ENCODE assay signal across 27 mouse cellular contexts in genomic region chr1:37734841-37735240, GRCm38 (mm10). TPM values are rescaled to one million over a fixed set of nuclear protein-coding genes. Genes with fewer than 3 reads are reported as not detected.
A peak's percentile ranks its signal among the peaks of the same experiment; 100 is the strongest.
DNase-seq lines count a peak whose midpoint lies in the region; ATAC-seq lines count a peak whose summit lies in the region.
"Had no signal": no experiment of that assay in that cellular context is flagged by ENCODE, and none has a peak within 500 bp of the region (broad histone marks: within the 10 kb centered on the region; RNA-seq: fewer than 3 reads in every experiment).

No protein-coding gene starts in this region.

- intact Hi-C loops in heart, postnatal 10 days (cut with DNase I), result no loop called here

- ATAC-seq in megakaryocyte, adult 5-6 weeks (ENCODE audit: poor library complexity, severe bottlenecking), result peak; percentile 91
- ATAC-seq in monocyte, adult 5-6 weeks (replicated peaks; ENCODE audit: insufficient number of reproducible peaks, low FRiP score, low TSS enrichment, poor library complexity, severe bottlenecking), result 0 out of 2 replicates have a peak, but pooled peaks have one; percentile 40
- no peak for ATAC-seq in hindbrain, embryonic 14.5 days (ENCODE audit: low FRiP score)
- ATAC-seq: activated CD4-positive, CD25-positive, alpha-beta regulatory T cell, adult 4 months; CD4-positive, CD25-positive, alpha-beta regulatory T cell, adult 4 months; forebrain, embryonic 14.5 days; forebrain, embryonic 16.5 days; Patski had no signal

- peak; percentile 54 for DNase-seq in heart, adult 11 months
- no peak for DNase-seq in heart, postnatal 10 days
- DNase-seq in hindbrain, embryonic 14.5 days (ENCODE audit: low spot score), result no peak
- DNase-seq in frontal cortex, adult 2 months (ENCODE audit: extremely low spot score in 1 of 2, low spot score in 1 of 2), result no peak
- DNase-seq: adrenal gland, adult 8-10 months; adrenal gland, postnatal 14 days; adrenal gland, postnatal 36 days; B cell, adult 2 months; cerebellum, adult 11-12 months; cerebellum, adult 2 months; cerebellum, adult 9-10 months; cerebellum, postnatal 10 days; cerebellum, postnatal 25 days; embryo, embryonic 11 days had no signal

- no peaks in the 10 kb centered on the region for H3K36me3 ChIP-seq in hindbrain, embryonic 14.5 days (replicated peaks; ENCODE audit: control insufficient read depth, insufficient read depth)
- H3K36me3 ChIP-seq: embryonic facial prominence, embryonic 13.5 days; embryonic facial prominence, embryonic 15.5 days; forebrain, embryonic 10.5 days; G1E had no signal

- H3K4me3 ChIP-seq in hindbrain, embryonic 14.5 days (replicated peaks; ENCODE audit: low read length), result no peak overlapping the region
- H3K4me3 ChIP-seq: embryonic facial prominence, embryonic 13.5 days; embryonic facial prominence, embryonic 15.5 days; erythroblast, embryonic 14.5 days; forebrain, embryonic 10.5 days had no signal

- H3K27me3 ChIP-seq in hindbrain, embryonic 14.5 days (ENCODE audit: control insufficient read depth, insufficient read depth, low read length), result no peaks in the 10 kb centered on the region
- H3K27me3 ChIP-seq: CH12.LX; embryonic facial prominence, embryonic 13.5 days; embryonic facial prominence, embryonic 15.5 days had no signal

- WGBS in hindbrain, embryonic 14.5 days, result 82% methylated on average over 7 of the region's 7 CpGs

- H3K9ac ChIP-seq in hindbrain, embryonic 14.5 days, result no peak overlapping the region
- H3K9ac ChIP-seq: embryonic facial prominence, embryonic 13.5 days; embryonic facial prominence, embryonic 15.5 days had no signal

- no peak overlapping the region for H3K27ac ChIP-seq in hindbrain, embryonic 14.5 days
- H3K27ac ChIP-seq: embryonic facial prominence, embryonic 13.5 days; embryonic facial prominence, embryonic 15.5 days; forebrain, embryonic 10.5 days had no signal

- no peaks in the 10 kb centered on the region for H3K4me1 ChIP-seq in hindbrain, embryonic 14.5 days (replicated peaks; ENCODE audit: control insufficient read depth, insufficient read depth, low read length)
- H3K4me1 ChIP-seq: embryonic facial prominence, embryonic 13.5 days; embryonic facial prominence, embryonic 15.5 days; forebrain, embryonic 10.5 days had no signal

- no peaks in the 10 kb centered on the region for H3K9me3 ChIP-seq in hindbrain, embryonic 14.5 days (ENCODE audit: control insufficient read depth, low read length)
- H3K9me3 ChIP-seq: embryonic facial prominence, embryonic 13.5 days; embryonic facial prominence, embryonic 15.5 days; forebrain, embryonic 10.5 days; G1E had no signal

- no peak overlapping the region for H3K4me2 ChIP-seq in hindbrain, embryonic 14.5 days (replicated peaks)
- H3K4me2 ChIP-seq: embryonic facial prominence, embryonic 13.5 days; embryonic facial prominence, embryonic 15.5 days had no signal

RNA-seq across cellular contexts. Expression of gene 2010300C02Rik, which starts 15.0 kb away (rescaled TPM):
- 1 to 10 TPM in 1 of 2 experiments, under 1 TPM in 1; 0.98 to 1.0 TPM for total RNA-seq in heart, postnatal 10 days (2021)
- total RNA-seq in megakaryocyte, adult 5-6 weeks (2015), result 0.11 and 0.34 TPM in 2 replicates
- not detected in 2 replicates for total RNA-seq in megakaryocyte, adult 5-6 weeks (2017)
- total RNA-seq in monocyte, adult 5-6 weeks (2017), result 0.78 TPM in 1 of 3 replicates, not detected in the others
- polyA plus RNA-seq in hindbrain, embryonic 14.5 days (2014; fragmentation: Nextera tagmentation; extraction: Ambion mirVana), result 2.5 and 3.4 TPM in 2 replicates
- 143 and 163 TPM in 2 replicates for polyA plus RNA-seq in frontal cortex, adult 2 months (2012; rRNA removed)
- polyA plus RNA-seq: G1E had no signal
